Mouse (Mus musculus) gastrocnemius, adult 18-20 months (tissue): ENCODE data around the gene Arpp19. TPM values are rescaled to one million over a fixed set of nuclear protein-coding genes. Genes with fewer than 3 reads are reported as not detected.

Experiments
- DNase-seq: peaks from one replicate; pipeline ENCODE4 v3.0.0; 2021; ENCODE audit warnings: low spot score
- total RNA-seq, 2 experiments: library from RNA; stranded (reverse); gene quantifications; 2 replicates each; pipeline ENCODE4 v1.2.3; 2021

Arpp19 gene
- total RNA-seq, 2 experiments from 2014 or later = 171 to 250 TPM

GRCm38 (mm10) chr9:75100157-75100781, 62.9 kb downstream of the Arpp19 start:
- no peak for DNase-seq

- no peak for DNase-seq
Observed at GRCm38 (mm10) chr9:75102131-75102530, 64.7 kb downstream of the Arpp19 start.

Other genes with a start within 250 kb of the Arpp19 start
- not detected for gene Onecut1, start 175.7 kb upstream of the Arpp19 start, total RNA-seq
- 10 to 100 TPM; 24.5 to 30.3 TPM for gene Fam214a, start 84.7 kb upstream of the Arpp19 start, total RNA-seq
- 10 to 100 TPM in 1 of 2 experiments, 1 to 10 TPM in 1; 9.5 to 12.7 TPM for gene Myo5a, start 33.4 kb downstream of the Arpp19 start, total RNA-seq
- gene Myo5c, start 194.4 kb downstream of the Arpp19 start, total RNA-seq = 10 to 100 TPM in 1 of 2 experiments, 1 to 10 TPM in 1; 9.0 to 10.9 TPM